Mouse (Mus musculus) ES-E14 (cell line): Measurements from ENCODE around the gene Aph1c.

Source experiments
- CHD2 ChIP-seq: IDR thresholded peaks from 2 replicates; pipeline ENCODE4 v1.6.1; 2014; ENCODE audit warnings: mild to moderate bottlenecking, low read depth, low read length, inconsistent platforms
- HCFC1 ChIP-seq: IDR thresholded peaks from 2 replicates; pipeline ENCODE4 v1.6.1; 2012; ENCODE audit warnings: low read length, inconsistent platforms, borderline replicate concordance; ENCODE audit not compliant: insufficient read depth
- MAFK ChIP-seq: IDR thresholded peaks from 2 replicates; pipeline ENCODE4 v1.6.1; 2014; ENCODE audit warnings: mild to moderate bottlenecking, low read depth, low read length, inconsistent platforms; ENCODE audit not compliant: insufficient read depth

DNA sequence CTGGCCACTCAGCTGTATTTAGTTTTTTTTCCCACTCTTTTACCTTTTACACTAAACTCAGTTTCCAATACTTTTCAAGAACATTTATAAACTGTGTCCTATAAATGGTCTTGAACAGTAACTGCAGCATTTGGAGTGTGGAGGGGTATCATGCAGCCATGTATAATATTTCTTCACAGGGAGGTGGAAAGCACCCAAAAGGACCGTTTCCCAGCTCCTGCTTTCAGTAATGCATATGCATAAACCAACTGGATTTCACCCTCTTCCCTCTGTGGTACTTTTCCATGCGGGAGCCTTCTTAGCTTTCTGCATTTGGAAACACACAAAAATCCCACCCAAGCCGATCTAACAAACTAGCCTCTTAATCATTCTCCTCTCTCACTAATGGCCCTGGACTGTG lies 30.2 kb upstream of the Aph1c start:
- TF ChIP-seq HCFC1 (no peak), CHD2 (no peak), MAFK (no peak)
